Comparison of ENCODE assay signal across 26 mouse cellular contexts in genomic region chr10:42511184-42512135, GRCm38 (mm10). TPM values are rescaled to one million over a fixed set of nuclear protein-coding genes. Genes with fewer than 3 reads are reported as not detected.
DNase-seq lines count a peak whose midpoint lies in the region; ATAC-seq and TF ChIP-seq lines count a peak whose summit lies in the region.
"Had no signal": no experiment of that assay in that cellular context is flagged by ENCODE, and none has a peak within 500 bp of the region (broad histone marks: within the 10 kb centered on the region; RNA-seq: fewer than 3 reads in every experiment).

No protein-coding gene starts in this region.

- H3K27me3 ChIP-seq in stomach, embryonic 15.5 days (replicated peaks), result no peaks in the 10 kb centered on the region
- H3K27me3 ChIP-seq in stomach, postnatal 0 days (ENCODE audit: control insufficient read depth, insufficient read depth, low read length), result no peaks in the 10 kb centered on the region
- H3K27me3 ChIP-seq in liver, embryonic 16.5 days (ENCODE audit: control insufficient read depth, insufficient read depth, low read depth, low read length), result no peaks in the 10 kb centered on the region
- H3K27me3 ChIP-seq: embryonic facial prominence, embryonic 12.5 days; hindbrain, embryonic 12.5 days; megakaryocyte, embryonic 14.5 days; neural tube, embryonic 12.5 days had no signal

- no peak overlapping the region for H3K4me3 ChIP-seq in stomach, embryonic 15.5 days (replicated peaks)
- H3K4me3 ChIP-seq in stomach, postnatal 0 days (ENCODE audit: low read depth, low read length), result no peak overlapping the region
- peak overlapping the region; percentile 23 for H3K4me3 ChIP-seq in liver, embryonic 16.5 days (ENCODE audit: low read depth, low read length)
- H3K4me3 ChIP-seq: embryonic facial prominence, embryonic 12.5 days; heart, embryonic 10.5 days; hindbrain, embryonic 12.5 days; megakaryocyte, embryonic 14.5 days; neural tube, embryonic 12.5 days had no signal

- no peak for TF ChIP-seq EP300 in stomach, postnatal 0 days (optimal IDR thresholded peaks at IDR 0.05)

- TF ChIP-seq CTCF in stomach, postnatal 0 days (IDR thresholded peaks at IDR 0.05; ENCODE audit: low read depth), result no peak

- no peaks in the 10 kb centered on the region for H3K9me3 ChIP-seq in stomach, embryonic 15.5 days
- H3K9me3 ChIP-seq in stomach, postnatal 0 days (ENCODE audit: control insufficient read depth, low read length), result no peaks in the 10 kb centered on the region
- H3K9me3 ChIP-seq in liver, embryonic 16.5 days (replicated peaks; ENCODE audit: control insufficient read depth, low read length), result no peaks in the 10 kb centered on the region
- H3K9me3 ChIP-seq: embryonic facial prominence, embryonic 12.5 days; heart, embryonic 10.5 days; hindbrain, embryonic 12.5 days; megakaryocyte, embryonic 14.5 days; neural tube, embryonic 12.5 days had no signal

- WGBS in stomach, embryonic 15.5 days, result 83% methylated on average over 6 of the region's 6 CpGs
- WGBS in stomach, postnatal 0 days, result 92% methylated on average over 6 of the region's 6 CpGs
- 22% methylated on average over 6 of the region's 6 CpGs for WGBS in liver, embryonic 16.5 days (ENCODE audit: insufficient replicate concordance)

- ATAC-seq in stomach, embryonic 15.5 days (ENCODE audit: insufficient read depth, low FRiP score, low read depth), result peak; percentile 60; the same call in 1 of the 2 replicates
- ATAC-seq in stomach, postnatal 0 days (ENCODE audit: low FRiP score, low TSS enrichment), result no peak
- ATAC-seq in liver, embryonic 16.5 days (ENCODE audit: low read depth), result peak; percentile 86
- ATAC-seq: forebrain, embryonic 14.5 days; inflammation-experienced regulatory T-cells, adult 6 months had no signal

- H3K4me1 ChIP-seq in stomach, embryonic 15.5 days, result no peaks in the 10 kb centered on the region
- no peaks in the 10 kb centered on the region for H3K4me1 ChIP-seq in stomach, postnatal 0 days (replicated peaks; ENCODE audit: control insufficient read depth, insufficient read depth)
- H3K4me1 ChIP-seq in liver, embryonic 16.5 days (ENCODE audit: control insufficient read depth, low read depth, low read length), result peaks cover 41% of the 10 kb centered on the region
- H3K4me1 ChIP-seq: embryonic facial prominence, embryonic 12.5 days; hindbrain, embryonic 12.5 days; neural tube, embryonic 12.5 days had no signal

- H3K27ac ChIP-seq in stomach, embryonic 15.5 days, result no peak overlapping the region
- no peak overlapping the region for H3K27ac ChIP-seq in stomach, postnatal 0 days (replicated peaks)
- peak overlapping the region; percentile 90 for H3K27ac ChIP-seq in liver, embryonic 16.5 days (ENCODE audit: low read length)
- H3K27ac ChIP-seq: embryonic facial prominence, embryonic 12.5 days; heart, embryonic 10.5 days; hindbrain, embryonic 12.5 days; neural tube, embryonic 12.5 days had no signal

- H3K9ac ChIP-seq in stomach, embryonic 15.5 days, result no peak overlapping the region
- no peak overlapping the region for H3K9ac ChIP-seq in stomach, postnatal 0 days (ENCODE audit: low read length)
- peak overlapping the region; percentile 13 for H3K9ac ChIP-seq in liver, embryonic 16.5 days (ENCODE audit: low read depth, low read length)
- H3K9ac ChIP-seq: embryonic facial prominence, embryonic 12.5 days; hindbrain, embryonic 12.5 days; neural tube, embryonic 12.5 days had no signal

- H3K36me3 ChIP-seq in stomach, embryonic 15.5 days, result peaks cover 11% of the 10 kb centered on the region
- H3K36me3 ChIP-seq in stomach, postnatal 0 days (ENCODE audit: control insufficient read depth, insufficient read depth, low read length), result no peaks in the 10 kb centered on the region; the same call in 1 of the 2 replicates
- peaks cover 2% of the 10 kb centered on the region; the same call in 1 of the 2 replicates for H3K36me3 ChIP-seq in liver, embryonic 16.5 days (ENCODE audit: control insufficient read depth, insufficient read depth)
- H3K36me3 ChIP-seq: hindbrain, embryonic 12.5 days had no signal

- no peak overlapping the region for H3K4me2 ChIP-seq in stomach, embryonic 15.5 days
- H3K4me2 ChIP-seq in stomach, postnatal 0 days (replicated peaks; ENCODE audit: low read depth), result no peak overlapping the region
- H3K4me2 ChIP-seq in liver, embryonic 16.5 days (ENCODE audit: low read depth, low read length), result peak overlapping the region; percentile 46
- H3K4me2 ChIP-seq: embryonic facial prominence, embryonic 12.5 days; hindbrain, embryonic 12.5 days; neural tube, embryonic 12.5 days had no signal

- no peak for DNase-seq in stomach, postnatal 0 days (ENCODE audit: low spot score)
- peak; percentile 68 for DNase-seq in liver
- no peak for DNase-seq in layer of hippocampus, postnatal 14 days (ENCODE audit: low spot score in 2 of 2)
- no peak for DNase-seq in spleen, postnatal 4 days (ENCODE audit: low spot score in 2 of 2)
- no peak for DNase-seq in gastrocnemius, postnatal 10 days
- DNase-seq: adrenal gland, postnatal 36 days; cerebellum, adult 18-20 months; cerebellum, postnatal 14 days; kidney, adult 18-20 months; kidney, postnatal 10 days; lung, adult 2 months; lung, postnatal 14 days; midbrain, embryonic 14.5 days; retina, postnatal 1 day; right cerebral cortex, postnatal 25 days; spleen, adult 18-20 months; thymus, postnatal 36 days had no signal

RNA-seq across cellular contexts. Expression of gene Snx3, which starts 9.6 kb away (rescaled TPM):
- polyA plus RNA-seq in stomach, embryonic 15.5 days (2015; fragmentation: Nextera tagmentation; extraction: Ambion mirVana), result 372 and 389 TPM in 2 replicates
- 257 and 275 TPM in 2 replicates for polyA plus RNA-seq in stomach, postnatal 0 days (2015; fragmentation: Nextera tagmentation; extraction: Ambion mirVana)
- 249 TPM in 2 replicates for polyA plus RNA-seq in liver, embryonic 16.5 days (2015; fragmentation: Nextera tagmentation; extraction: Ambion mirVana)
- 100 to 1,000 TPM; 195 to 214 TPM for total RNA-seq in layer of hippocampus, postnatal 14 days (2021)
- total RNA-seq in gastrocnemius, postnatal 10 days (2021), result 100 to 1,000 TPM; 155 to 161 TPM

RNA-seq across cellular contexts. Expression of gene Afg1l, which starts 33.1 kb away (rescaled TPM):
- 8.9 and 9.5 TPM in 2 replicates for polyA plus RNA-seq in stomach, embryonic 15.5 days (2015; fragmentation: Nextera tagmentation; extraction: Ambion mirVana)
- polyA plus RNA-seq in stomach, postnatal 0 days (2015; fragmentation: Nextera tagmentation; extraction: Ambion mirVana), result 6.3 and 6.4 TPM in 2 replicates
- polyA plus RNA-seq in liver, embryonic 16.5 days (2015; fragmentation: Nextera tagmentation; extraction: Ambion mirVana), result 2.7 and 2.9 TPM in 2 replicates
- total RNA-seq in layer of hippocampus, postnatal 14 days (2021), result 10 to 100 TPM in 1 of 2 experiments, 1 to 10 TPM in 1; 9.9 to 12.0 TPM
- total RNA-seq in gastrocnemius, postnatal 10 days (2021), result 1 to 10 TPM; 4.8 to 5.5 TPM
